Mouse (Mus musculus): ENCODE measurements around the gene Rcc2. TPM values are rescaled to one million over a fixed set of nuclear protein-coding genes. Genes with fewer than 3 reads are reported as not detected.

Gene Rcc2
- total RNA-seq (2021) = 10 to 100 TPM; 63.3 to 85.8 TPM
- long read RNA-seq, experiment 1, transcript Rcc2-201 (13 exons, 3,767 nt) = major isoform, 84 of 140 reads
- long read RNA-seq, experiment 1, partial matches to known transcripts = 20 of 140 reads
- long read RNA-seq, experiment 1, other reads (novel, unspliced or antisense) = 35 of 140 reads
- long read RNA-seq, experiment 2, transcript Rcc2-201 (13 exons, 3,767 nt) = major isoform, 28 of 41 reads
- long read RNA-seq, experiment 2, partial matches to known transcripts = 9 of 41 reads
- long read RNA-seq, experiment 2, other reads (novel, unspliced or antisense) = 4 of 41 reads

- no peak for DNase-seq
These were observed at the start of gene Rcc2 for GRCm38 (mm10) chr4:140700269-140701018. Gene Rcc2, plus strand, starts transcription at chr4:140700541.

DNA sequence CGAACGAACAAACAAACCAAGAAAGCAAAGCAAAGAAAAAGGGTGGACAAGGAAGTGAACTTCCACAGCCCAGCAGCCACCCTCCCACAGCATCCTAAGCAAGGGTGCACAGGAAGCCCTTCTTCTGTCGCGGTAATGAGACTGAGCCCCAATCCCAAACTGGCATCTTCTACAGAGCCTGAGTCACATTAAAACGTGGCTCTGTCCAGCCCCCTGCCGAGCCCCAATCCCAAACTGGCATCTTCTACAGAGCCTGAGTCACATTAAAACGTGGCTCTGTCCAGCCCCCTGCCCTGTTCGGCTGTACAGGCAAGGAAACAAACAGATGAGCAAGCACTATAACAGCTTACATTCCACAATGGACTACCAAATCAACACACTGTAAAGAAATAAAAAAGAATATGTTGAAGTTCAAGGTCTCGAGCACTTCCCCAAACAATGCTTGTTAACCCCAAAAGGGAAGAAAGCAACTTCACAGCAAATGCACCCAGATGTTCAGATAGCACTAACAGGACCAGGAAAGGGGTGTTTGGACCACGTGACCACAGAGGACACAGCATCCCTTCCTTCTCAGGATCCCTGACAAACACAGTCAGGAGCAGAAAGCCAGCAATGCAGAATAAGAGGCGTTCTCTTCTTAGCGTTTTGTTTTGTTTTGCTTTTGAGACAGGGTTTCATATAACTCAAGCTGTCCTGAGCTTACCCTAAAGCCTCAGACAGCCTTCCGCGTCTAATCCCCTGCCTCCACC is 46.3 kb upstream of the Rcc2 start:
- DNase-seq = no peak

DNA sequence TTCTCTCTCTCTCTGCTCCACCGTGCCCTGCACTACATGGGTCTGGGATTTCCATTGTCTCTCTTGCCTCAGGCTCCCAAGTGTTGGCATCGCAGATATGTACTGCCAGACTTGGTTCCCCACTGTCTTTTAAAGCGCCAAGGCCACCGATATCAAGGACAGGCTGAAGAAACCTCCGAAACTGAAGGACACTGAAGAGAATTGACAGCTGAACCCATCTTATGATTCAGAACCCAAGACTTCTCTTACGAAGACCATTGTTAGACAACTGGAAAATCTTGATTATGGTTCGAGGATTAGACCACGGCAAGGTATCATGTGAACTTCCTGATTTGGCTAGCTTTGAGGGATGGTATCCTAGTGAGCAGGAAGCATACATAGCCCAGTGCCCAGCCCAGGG is 45.5 kb upstream of the Rcc2 start:
- no peak for DNase-seq

DNA sequence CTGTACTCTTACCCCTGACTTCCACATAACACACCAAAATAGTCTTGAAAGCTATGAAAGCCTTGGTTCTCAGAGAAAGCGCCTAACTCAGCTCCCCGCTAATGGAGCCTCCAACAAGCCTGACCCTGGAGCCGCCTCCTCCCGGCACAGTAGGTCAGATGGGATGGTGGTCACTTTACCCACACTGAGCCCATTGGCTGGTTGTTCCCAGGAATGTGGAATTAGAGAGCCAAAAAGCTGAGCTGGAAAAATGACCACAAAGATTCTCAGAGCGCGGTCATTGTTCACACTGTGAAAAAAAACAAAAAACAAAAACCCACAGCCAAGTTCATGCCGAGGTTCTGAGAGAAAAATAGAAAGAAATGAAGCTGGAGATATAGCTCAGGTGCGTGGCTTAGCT is 43.8 kb upstream of the Rcc2 start:
- DNase-seq = no peak

GRCm38 (mm10) chr4:140657681-140658575 is 42.4 kb upstream of the Rcc2 start:
- peak; percentile 89 to 92 for DNase-seq

DNA sequence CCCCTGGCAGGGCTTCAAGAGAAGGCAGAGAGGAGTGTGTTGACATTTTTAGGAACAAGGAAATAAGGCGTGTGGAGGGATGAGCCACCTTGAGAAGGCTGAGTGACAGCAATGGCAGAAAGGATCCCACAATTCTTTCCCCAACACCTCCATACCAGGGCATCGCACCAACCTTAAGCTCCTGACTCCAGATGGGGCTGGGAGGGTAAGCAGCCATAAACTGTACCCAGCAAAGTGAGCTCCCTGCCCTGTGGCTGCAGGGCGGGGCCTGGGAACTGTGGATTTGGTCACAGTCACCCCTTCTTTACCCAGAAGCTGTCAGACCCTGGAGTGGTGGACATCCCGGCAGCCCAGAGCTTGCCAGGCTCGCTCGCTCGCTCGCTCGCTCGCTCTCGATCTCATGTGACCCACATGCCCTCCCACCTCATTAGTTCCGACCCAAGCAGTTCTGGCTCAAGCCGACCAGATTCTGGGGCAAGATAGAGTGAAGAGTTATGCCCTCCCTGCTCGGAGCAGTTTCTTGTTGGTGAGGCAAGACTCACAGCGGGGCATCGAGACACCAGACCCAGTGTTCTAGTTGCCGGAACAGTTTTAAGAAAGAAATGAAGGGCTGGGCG is 38.8 kb upstream of the Rcc2 start:
- no peak for DNase-seq

DNA sequence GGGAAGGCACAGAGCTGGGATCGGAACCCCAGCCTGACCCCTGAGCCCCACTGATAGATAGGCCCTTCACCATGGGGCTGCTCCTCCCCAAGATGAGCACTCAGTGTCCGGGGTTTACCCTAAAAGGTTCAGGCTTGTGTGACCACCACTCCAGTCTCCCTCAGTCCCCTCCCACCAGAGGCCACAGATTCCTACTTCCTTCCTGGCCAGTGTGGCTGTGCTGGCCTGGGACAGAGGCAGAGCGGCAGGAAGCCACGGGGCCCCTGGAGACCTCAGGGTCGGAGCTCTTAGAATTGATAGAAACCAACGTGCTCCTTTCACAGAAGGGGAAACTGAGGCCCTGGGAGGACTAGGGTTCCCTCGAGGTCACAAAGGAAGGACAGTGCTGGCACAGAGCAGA is 37.9 kb upstream of the Rcc2 start:
- DNase-seq = peak in 1 of 2 experiments; percentile 50

DNA sequence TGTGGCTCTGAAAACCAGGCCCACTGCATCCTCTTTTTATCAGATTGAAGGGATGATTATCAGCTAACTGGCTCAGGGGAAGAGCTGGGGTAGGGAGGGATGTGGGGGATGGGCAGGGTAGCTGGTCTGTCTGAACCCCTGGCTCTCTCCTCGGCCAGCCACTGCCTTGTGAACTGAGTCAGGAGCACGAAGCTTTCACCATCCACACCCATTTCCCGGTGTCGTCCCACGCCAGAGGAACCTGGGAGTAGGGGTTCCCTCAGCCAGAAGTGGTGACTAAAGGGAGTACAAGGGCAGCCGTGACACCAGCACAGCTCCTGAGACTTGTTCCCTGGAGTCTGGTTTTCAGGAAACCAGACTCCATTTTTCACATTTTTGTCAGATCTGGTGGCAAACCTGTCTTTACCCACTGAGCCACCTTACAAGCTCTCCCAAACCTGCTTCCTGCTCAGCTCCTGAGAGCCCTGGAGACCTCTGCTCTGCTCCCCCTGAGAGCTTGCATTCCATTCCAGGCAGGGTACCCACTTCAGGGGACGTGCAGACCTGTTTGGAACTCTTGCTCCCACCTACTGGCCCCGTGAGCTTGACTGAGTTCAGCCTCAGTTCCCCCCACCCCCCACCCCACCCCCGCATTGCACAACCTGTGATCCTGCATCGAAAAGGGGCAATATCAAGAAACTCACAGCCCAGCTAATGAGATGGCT is 37.3 kb upstream of the Rcc2 start:
- DNase-seq = peak in 1 of 2 experiments; percentile 33

DNA sequence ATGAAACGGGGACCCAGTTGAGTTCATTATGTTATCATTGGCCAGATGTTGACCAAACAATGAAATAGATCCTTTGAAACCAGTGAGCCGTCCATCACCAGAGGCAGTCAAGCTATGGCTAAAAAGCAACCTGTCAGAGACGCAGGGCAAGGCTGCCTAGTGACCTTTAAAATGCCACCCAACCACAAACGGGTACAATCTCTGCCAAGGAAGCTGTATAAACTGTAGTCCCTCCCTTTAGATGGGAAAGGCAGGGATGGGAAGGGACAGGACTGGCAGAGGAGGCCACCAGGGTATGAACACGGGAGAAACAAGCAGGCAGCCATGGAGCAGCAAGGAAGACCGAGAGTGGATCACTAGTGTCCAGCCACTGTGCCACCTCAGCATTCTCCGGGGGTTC is 35.3 kb upstream of the Rcc2 start:
- DNase-seq = peak in 1 of 2 experiments; percentile 35

DNA sequence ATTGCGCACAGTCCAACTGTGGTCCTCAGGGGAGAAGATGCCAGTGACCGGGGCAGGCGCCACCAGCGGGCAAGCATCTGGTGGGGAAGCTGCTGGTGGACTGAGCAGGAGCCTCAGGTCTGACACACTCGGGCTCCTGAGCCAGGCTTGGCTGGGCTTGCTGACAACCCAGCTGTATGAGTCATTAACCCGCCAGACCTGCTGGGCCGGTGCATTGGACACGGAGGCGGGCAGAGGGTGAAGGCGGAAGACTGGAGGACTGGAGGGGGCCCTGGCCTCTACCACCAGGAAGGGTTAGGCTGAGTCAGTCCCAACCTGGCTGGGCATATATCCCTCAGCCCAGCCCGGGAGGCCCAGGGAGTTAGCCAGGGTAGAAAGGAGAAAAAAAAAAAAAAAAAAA is 34.6 kb upstream of the Rcc2 start, which contains the start of gene Arhgef10l:
Gene Arhgef10l (minus strand): TSS at position 253 of the 400 bp plus-strand sequence.
- DNase-seq = peak; percentile 77 to 82

DNA sequence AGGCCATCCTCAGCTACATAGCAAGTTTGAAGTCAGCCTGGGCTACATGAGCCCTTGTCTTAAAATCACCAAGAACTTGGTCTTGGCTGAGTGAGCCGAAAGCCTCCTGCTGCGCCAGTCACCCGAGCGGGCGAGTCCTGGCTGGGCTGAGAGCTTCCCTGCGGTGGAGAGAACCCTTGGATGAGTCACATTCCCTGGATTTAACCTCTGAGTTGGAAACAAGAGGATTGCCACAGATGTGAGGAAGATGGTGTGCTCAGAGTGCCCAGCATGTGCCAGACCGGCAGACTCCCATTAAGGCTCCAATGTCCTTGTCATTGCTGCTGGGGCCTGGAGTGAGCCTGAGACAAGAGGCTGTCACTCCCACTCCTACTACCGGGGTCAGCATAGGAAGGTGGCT is 32.5 kb upstream of the Rcc2 start:
- no peak for DNase-seq

- DNase-seq = no peak
These were observed 26.6 kb upstream of the Rcc2 start for GRCm38 (mm10) chr4:140673527-140674264.

GRCm38 (mm10) chr4:140674345-140674926 is 25.9 kb upstream of the Rcc2 start:
- peak; percentile 89 to 94 for DNase-seq

DNA sequence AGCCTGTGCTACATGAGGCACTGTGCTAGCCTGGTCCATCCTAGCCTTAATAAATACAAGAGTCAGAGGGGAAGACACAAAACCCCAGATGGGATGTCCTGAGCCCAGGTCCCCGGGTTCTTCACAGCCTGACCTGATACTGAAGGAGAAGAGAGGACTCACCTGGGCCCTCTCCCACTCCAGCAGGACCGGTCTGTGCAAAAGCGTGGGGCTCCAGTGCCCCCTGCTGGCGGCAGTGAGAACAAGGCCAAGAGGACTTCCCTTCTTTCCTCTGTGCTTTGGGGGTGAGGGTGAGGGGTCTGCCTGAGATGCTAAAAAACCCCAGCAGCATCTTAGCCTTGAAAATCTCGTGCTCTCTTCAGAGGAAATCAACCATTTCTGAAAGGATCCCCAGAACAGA is 21.3 kb upstream of the Rcc2 start:
- DNase-seq = peak in 1 of 2 experiments; percentile 48

DNA sequence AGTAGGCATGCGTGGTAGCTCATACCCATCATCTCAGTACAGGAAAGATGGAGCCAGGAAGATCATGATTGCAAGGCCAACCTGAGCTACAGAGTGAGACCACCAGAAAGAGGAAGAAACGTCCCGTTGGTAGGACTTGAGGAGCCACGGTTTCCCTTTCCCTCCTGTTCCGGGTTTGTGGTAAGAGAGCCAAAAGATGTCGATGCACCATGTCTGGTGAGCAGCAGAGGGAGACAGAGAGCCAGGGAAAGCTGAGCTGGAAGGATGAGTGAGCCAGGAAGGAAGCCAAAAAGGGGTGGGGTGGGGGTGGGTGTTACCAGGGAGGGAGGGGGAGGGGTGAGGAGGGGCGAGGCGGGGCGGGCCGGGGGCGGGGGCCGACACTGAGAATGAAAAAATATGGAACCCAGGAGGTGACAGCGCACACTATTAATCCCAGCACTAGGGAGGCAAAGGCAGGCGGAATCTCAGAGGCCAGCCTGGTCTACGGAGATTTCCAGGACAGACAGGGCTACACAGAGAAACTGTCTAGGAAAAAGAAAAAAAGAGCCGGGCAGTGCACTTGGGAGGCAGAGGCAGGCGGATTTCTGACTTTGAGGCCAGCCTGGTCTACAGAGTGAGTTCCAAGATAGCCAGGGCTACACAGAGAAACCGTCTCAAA is 20.5 kb upstream of the Rcc2 start:
- DNase-seq = peak; percentile 73 to 87

DNA sequence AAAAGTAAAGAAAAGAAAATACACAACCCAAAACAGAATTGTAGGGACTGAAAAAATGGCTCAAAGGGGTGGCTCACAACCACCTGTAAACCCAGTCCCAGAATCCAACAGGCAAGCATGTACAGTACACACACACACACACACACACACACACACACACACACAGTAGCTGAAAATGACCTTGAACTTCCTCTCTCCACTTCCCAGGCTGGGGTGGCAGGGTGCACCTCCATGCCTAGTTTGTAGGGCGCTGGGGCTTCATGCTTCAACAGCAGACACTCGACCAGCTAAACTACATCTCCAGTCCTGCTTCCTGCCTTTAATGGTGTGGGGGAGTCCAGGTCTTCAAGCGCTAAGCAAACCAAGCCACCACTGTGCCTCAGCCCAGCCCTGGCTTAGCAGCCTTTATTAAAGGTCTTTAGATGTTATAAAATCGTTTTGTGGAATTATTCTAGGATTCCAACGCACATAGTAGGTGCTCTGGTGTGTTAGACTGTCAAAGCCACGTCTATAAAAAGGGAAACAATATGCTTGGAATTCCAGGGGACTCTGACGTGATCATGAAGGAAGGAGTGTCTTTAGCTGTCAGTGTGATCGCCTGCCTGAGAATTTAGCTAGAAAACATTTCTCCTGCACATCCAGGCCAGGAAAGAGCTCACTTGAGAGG is 19.5 kb upstream of the Rcc2 start:
- no peak for DNase-seq

DNA sequence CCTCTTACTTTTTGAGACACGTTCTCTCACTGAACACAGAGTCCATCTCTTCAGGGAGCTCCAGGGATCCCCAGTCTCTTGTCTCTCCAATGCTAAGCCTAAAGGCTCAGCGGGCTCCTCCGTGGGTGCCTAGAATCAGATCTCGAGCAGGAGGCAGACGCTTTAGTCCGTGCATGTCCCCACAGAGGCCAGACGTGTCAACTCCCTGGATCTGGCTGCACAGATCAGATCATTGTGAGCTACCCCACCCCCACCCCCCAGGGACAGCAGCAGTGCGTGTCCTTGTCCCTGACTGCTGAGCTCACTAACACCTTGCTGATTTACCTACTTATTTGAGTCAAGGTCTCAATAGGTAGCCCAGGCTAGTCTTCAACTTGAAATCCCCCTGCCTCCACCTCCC is 16.7 kb upstream of the Rcc2 start:
- DNase-seq = no peak

GRCm38 (mm10) chr4:140684141-140684871 is 16.0 kb upstream of the Rcc2 start:
- DNase-seq = no peak
